Mouse (Mus musculus) forebrain, embryonic 13.5 days (tissue): Measurements from ENCODE around the gene Gpr55. TPM values are rescaled to one million over a fixed set of nuclear protein-coding genes. Genes with fewer than 3 reads are reported as not detected.
A peak's percentile ranks its signal among the peaks of the same experiment; 100 is the strongest.

Source experiments
- ATAC-seq: fragments of 200-750 bp; cut with Nextera tagmentation; 2 replicates; pipeline ENCODE4 v1.8.0; 2017
- H3K27ac ChIP-seq: fragments of 300-500 bp; sonication (generic); 2 replicates; pipeline ENCODE4 v1.5.1; 2015; ENCODE audit warnings: inconsistent platforms, mild to moderate bottlenecking, moderate library complexity
- H3K27me3 ChIP-seq: fragments of 300-500 bp; sonication (generic); 2 replicates; pipeline ENCODE4 v1.6.1; 2015; ENCODE audit warnings: mild to moderate bottlenecking, inconsistent platforms
- H3K36me3 ChIP-seq: fragments of 300-500 bp; sonication (generic); 2 replicates; pipeline ENCODE4 v1.6.1; 2015; ENCODE audit warnings: mild to moderate bottlenecking, inconsistent platforms; ENCODE audit not compliant: poor library complexity, severe bottlenecking
- H3K4me1 ChIP-seq: fragments of 300-500 bp; sonication (generic); 2 replicates; pipeline ENCODE4 v1.6.1; 2015; ENCODE audit warnings: inconsistent platforms
- H3K4me2 ChIP-seq: fragments of 300-500 bp; sonication (generic); 2 replicates; pipeline ENCODE4 v1.6.1; 2015; ENCODE audit warnings: inconsistent platforms, mild to moderate bottlenecking, moderate library complexity
- H3K4me3 ChIP-seq: fragments of 300-500 bp; sonication (generic); 2 replicates; pipeline ENCODE4 v1.5.1; 2015; ENCODE audit warnings: mild to moderate bottlenecking, inconsistent platforms
- H3K9ac ChIP-seq: fragments of 300-500 bp; sonication (generic); 2 replicates; pipeline ENCODE4 v1.6.1; 2015; ENCODE audit warnings: mild to moderate bottlenecking, inconsistent platforms
- H3K9me3 ChIP-seq: fragments of 300-500 bp; sonication (generic); replicated peaks from 2 replicates; pipeline ENCODE4 v1.6.1; 2016; ENCODE audit warnings: inconsistent platforms
- WGBS: fragments of 180-500 bp; shearing (Covaris S2); methylation state at CpG from one replicate; pipeline ENCODE4 v1.1.7; 2015; 5-methylcytosine and 5-hydroxymethylcytosine counted together
- polyA plus RNA-seq: library from polyadenylated mRNA; unstranded; fragments of >200 nt; fragmentation: Nextera tagmentation; extraction: Ambion mirVana; gene quantifications from 2 replicates; pipeline ENCODE4 v1.2.1, GENCODE M21; 2015

Gpr55 gene
- polyA plus RNA-seq, 1 experiment from 2014 or later = not detected

DNA sequence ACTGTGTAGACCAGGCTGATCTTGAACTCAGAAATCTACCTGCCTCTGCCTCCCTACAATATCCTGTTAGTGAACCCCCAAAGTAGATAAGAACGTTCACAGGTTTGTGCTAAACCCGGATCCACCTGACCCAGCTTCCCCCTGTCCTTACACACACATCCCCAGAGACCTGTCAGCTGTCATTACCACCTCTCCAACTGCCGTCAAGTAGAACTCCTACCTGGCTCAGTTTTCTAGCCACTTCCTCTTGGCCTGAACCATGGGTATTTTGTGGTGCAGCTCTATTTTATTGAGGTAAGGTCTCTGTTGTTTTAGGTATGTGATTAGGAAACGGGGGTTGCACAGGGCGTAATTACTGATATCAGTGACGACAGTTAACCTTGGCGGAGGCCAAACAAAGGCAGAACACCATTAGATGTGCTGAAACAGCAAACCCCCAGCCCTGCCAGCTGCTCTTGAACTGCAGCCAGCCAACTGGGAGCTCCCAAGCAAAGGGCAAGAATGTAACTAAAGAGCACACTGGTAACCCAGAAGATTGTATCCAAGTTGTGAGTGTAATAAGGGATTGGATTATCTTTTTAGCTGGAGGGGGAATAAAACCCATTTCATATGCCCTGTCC, 21.0 kb upstream of the Gpr55 start:
- no peaks in the 10 kb centered on the region for H3K27me3 ChIP-seq
- WGBS = 71% methylated on average over 7 of the region's 7 CpGs

DNA sequence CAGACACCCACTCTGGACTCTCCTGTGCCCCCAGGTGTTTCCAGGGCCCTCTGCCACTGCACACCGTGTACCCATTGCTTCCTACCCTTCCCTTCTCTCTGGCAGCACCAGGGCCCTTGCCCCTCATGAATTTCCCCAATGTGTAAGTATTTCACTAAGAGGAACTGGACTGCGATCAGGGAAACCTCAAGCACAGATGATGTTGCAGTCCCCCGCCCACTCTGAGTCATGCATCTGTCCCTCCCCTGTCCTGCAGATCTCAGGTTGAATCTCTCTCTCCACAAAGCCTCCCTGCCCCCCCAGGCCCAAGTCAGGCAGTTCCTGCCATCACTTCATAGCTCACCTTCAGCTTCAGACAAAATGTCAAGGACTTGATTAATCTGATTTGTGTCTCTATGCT, 16.9 kb upstream of the Gpr55 start:
- 90% methylated on average over 3 of the region's 3 CpGs for WGBS
- Histone ChIP-seq H3K36me3 (no peaks in the 10 kb centered on the region), H3K27me3 (no peaks in the 10 kb centered on the region), H3K4me2 (no peak overlapping the region), H3K9me3 (no peaks in the 10 kb centered on the region), H3K27ac (no peak overlapping the region), H3K4me3 (no peak overlapping the region), H3K4me1 (no peaks in the 10 kb centered on the region), H3K9ac (no peak overlapping the region)
- no peak for ATAC-seq

More for the DNA sequence above, 21.0 kb upstream of the Gpr55 start:
- Histone ChIP-seq H3K36me3 (no peaks in the 10 kb centered on the region), H3K9ac (no peak overlapping the region), H3K4me3 (no peak overlapping the region), H3K9me3 (no peaks in the 10 kb centered on the region), H3K27ac (no peak overlapping the region), H3K4me2 (no peak overlapping the region), H3K4me1 (no peaks in the 10 kb centered on the region)
- no peak for ATAC-seq

DNA sequence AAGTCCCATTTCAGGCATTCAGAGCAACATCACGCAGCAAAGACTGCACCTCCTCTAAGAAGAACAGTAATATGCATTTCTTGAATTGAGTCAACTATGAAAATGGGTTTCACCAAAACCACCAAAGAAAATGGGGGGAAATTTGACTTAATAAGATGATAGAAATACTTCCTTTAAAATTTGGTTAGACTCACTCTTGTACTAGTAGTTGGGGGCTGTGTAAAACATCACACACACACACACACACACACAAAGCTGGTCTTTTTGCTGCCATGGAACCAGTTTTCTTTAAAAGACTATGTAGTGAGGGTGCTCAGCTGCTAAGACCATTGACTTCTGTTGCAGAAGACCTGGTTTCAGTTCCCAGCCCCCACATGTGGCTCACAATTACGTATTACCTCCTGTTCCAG, 12.7 kb upstream of the Gpr55 start:
- no peaks in the 10 kb centered on the region for H3K36me3 ChIP-seq
- WGBS = 86% methylated on average over 2 of the region's 2 CpGs
- ATAC-seq = no peak

DNA sequence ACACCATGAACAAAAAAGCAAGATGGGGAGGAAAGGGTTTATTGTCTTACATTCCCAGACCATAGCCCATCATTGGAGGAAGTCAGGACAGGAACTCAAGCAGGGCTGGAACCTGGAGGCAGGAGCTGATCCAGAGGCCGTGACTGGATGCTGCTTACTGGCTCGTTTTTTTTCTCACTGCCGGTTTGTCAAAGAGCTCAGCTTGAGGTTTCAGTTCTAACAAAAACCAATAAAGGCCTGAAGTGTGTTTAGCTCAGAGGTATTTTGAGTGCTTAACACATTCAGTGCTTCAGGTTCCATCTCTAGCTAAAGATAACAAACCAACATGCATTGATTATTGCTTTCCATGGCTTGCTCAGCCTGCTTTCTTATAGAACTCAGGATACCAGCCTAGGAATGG, 11.5 kb upstream of the Gpr55 start:
- no peak overlapping the region for H3K4me2 ChIP-seq

More for the DNA sequence above, 12.7 kb upstream of the Gpr55 start:
- no peak overlapping the region for H3K4me2 ChIP-seq
- 0 out of 2 replicates have a peak, but pooled peaks cover 4% of the 10 kb centered on the region for H3K4me1 ChIP-seq
- H3K9me3 ChIP-seq = no peaks in the 10 kb centered on the region
- no peak overlapping the region for H3K27ac ChIP-seq
- no peaks in the 10 kb centered on the region for H3K27me3 ChIP-seq
- no peak overlapping the region for H3K9ac ChIP-seq
- H3K4me3 ChIP-seq = no peak overlapping the region

DNA sequence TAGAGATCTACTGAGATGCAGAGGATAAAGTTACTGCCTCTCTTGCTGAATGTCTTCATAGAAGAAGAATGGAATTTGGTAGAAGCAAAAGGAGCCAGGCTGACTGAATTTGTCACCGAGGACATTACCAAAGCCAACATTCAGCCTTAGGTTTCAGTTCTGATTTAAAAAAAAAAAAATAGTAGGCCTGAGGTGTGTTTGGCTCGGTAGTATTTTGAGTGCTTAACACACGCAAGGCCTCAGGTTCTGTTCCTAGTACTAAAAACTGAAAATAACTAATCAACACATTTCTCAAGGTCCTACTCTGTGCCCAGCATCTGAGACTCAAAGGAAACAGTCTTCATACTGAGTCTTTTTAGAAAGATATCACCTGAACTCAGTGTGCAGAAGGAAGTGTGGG, 10.3 kb upstream of the Gpr55 start:
- H3K9ac ChIP-seq = no peak overlapping the region
- 92% methylated on average over 3 of the region's 3 CpGs for WGBS
- H3K4me3 ChIP-seq = no peak overlapping the region
- H3K27ac ChIP-seq = no peak overlapping the region
- ATAC-seq = no peak
- 0 out of 2 replicates have a peak, but pooled peaks cover 4% of the 10 kb centered on the region for H3K4me1 ChIP-seq
- H3K27me3 ChIP-seq = no peaks in the 10 kb centered on the region
- no peaks in the 10 kb centered on the region for H3K9me3 ChIP-seq
- H3K36me3 ChIP-seq = no peaks in the 10 kb centered on the region
- no peak overlapping the region for H3K4me2 ChIP-seq

More for the DNA sequence above, 11.5 kb upstream of the Gpr55 start:
- no peak overlapping the region for H3K4me3 ChIP-seq
- H3K4me1 ChIP-seq = 0 out of 2 replicates have a peak, but pooled peaks cover 4% of the 10 kb centered on the region
- WGBS = 64% methylated on average over 3 of the region's 3 CpGs
- H3K27me3 ChIP-seq = no peaks in the 10 kb centered on the region
- H3K9me3 ChIP-seq = no peaks in the 10 kb centered on the region
- no peak overlapping the region for H3K9ac ChIP-seq
- no peak for ATAC-seq
- no peaks in the 10 kb centered on the region for H3K36me3 ChIP-seq
- H3K27ac ChIP-seq = no peak overlapping the region

DNA sequence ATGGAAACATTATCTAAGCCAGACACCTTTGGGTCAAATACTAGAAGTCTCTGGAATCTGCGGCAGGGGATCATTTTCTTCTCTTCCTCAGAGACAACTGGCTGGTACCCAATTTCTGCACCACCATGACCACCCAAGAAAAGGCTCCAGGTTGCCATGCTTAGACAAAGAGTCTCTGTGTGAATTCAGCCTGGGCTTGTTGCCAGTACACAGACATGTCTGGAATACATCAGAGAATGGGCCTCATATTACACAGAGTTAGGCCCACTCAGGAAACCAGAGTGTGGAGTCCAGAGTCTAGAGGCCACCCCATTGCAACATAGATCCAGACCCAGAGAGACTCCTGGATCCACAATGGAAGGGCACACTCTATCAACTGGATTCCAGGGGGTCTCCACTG, 8.7 kb upstream of the Gpr55 start:
- H3K4me1 ChIP-seq = 0 out of 2 replicates have a peak, but pooled peaks cover 4% of the 10 kb centered on the region
- no peaks in the 10 kb centered on the region for H3K36me3 ChIP-seq
- no peak overlapping the region for H3K4me3 ChIP-seq
- H3K27ac ChIP-seq = no peak overlapping the region
- no peaks in the 10 kb centered on the region for H3K27me3 ChIP-seq
- no peak overlapping the region for H3K9ac ChIP-seq
- no peaks in the 10 kb centered on the region for H3K9me3 ChIP-seq
- peak; percentile 62; the same call in 1 of the 2 replicates for ATAC-seq
- 61% methylated on average over 1 of the region's 1 CpGs for WGBS
- H3K4me2 ChIP-seq = no peak overlapping the region

DNA sequence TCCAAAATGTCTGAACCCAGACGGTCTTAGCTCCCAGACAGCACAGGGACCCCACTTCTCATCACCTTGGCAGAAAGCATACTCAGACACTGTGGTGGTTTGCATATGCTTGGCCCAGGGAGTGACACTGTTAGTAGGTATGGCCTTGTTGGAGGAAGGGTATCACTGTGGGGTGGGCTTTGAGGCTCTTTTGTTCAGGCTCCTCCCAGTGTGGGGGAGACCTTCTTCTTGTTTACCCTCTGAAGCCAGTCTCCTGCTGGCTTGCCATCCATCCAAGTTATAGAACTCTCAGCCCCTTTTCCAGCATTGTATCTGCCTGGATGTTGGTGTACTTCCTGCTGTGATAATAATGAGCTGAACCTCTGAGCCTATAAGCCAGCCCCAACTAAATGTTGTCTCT, 8.3 kb upstream of the Gpr55 start:
- Histone ChIP-seq H3K4me2 (no peak overlapping the region), H3K9ac (no peak overlapping the region), H3K27me3 (no peaks in the 10 kb centered on the region), H3K9me3 (no peaks in the 10 kb centered on the region), H3K27ac (no peak overlapping the region), H3K4me1 (0 out of 2 replicates have a peak, but pooled peaks cover 4% of the 10 kb centered on the region), H3K36me3 (no peaks in the 10 kb centered on the region), H3K4me3 (no peak overlapping the region)
- ATAC-seq = 0 out of 2 replicates have a peak, but pooled peaks have one; percentile 27
- WGBS = 81% methylated on average over 1 of the region's 1 CpGs

DNA sequence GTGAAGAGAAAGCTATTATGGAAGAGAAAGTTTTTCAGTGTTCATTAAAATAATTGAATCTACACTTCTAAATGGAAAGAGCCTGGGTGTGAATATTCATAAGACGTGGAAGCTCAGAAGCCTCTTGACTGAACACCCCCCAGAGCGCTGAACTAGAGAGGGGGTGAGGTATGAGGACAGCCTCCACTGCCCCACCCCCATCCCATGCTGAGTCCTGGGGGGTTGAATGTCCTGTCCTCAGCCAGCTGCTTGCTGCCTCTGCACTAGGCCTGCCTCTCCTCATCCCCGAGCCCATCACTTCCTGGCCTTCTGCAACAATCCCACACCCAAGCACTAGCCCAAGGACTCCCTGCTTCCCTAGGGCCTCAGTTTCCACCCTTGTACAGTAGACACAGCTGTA, 5.0 kb upstream of the Gpr55 start:
- Histone ChIP-seq H3K9me3 (no peaks in the 10 kb centered on the region), H3K27ac (no peak overlapping the region), H3K9ac (no peak overlapping the region), H3K4me3 (no peak overlapping the region), H3K4me1 (0 out of 2 replicates have a peak, but pooled peaks cover 4% of the 10 kb centered on the region), H3K27me3 (no peaks in the 10 kb centered on the region), H3K36me3 (no peaks in the 10 kb centered on the region), H3K4me2 (no peak overlapping the region)
- ATAC-seq = no peak
- WGBS = 68% methylated on average over 3 of the region's 3 CpGs

DNA sequence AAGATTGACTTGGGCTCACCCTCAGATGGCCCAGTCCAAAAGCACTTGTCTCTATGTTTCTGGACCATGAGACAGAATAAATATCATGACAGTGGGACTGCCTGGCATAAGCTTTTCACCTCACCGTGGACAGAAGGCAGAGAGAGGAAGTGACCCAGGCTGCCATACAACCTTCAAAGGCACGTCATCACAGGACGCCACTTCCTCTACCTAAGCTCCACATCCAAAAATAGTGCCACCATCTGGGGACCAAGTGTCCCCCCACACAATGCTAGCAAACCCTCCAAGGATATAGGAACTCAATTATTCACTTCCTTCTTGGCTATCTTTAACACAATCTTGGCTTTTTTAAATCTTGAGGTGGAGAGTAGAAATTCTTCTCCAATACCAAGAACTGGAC, 1.3 kb upstream of the Gpr55 start:
- no peaks in the 10 kb centered on the region for H3K4me1 ChIP-seq
- H3K36me3 ChIP-seq = no peaks in the 10 kb centered on the region
- WGBS = 90% methylated on average over 3 of the region's 3 CpGs
- no peak overlapping the region for H3K9ac ChIP-seq
- H3K4me2 ChIP-seq = no peak overlapping the region
- H3K27ac ChIP-seq = no peak overlapping the region
- H3K27me3 ChIP-seq = no peaks in the 10 kb centered on the region
- no peak for ATAC-seq
- no peaks in the 10 kb centered on the region for H3K9me3 ChIP-seq
- H3K4me3 ChIP-seq = no peak overlapping the region

DNA sequence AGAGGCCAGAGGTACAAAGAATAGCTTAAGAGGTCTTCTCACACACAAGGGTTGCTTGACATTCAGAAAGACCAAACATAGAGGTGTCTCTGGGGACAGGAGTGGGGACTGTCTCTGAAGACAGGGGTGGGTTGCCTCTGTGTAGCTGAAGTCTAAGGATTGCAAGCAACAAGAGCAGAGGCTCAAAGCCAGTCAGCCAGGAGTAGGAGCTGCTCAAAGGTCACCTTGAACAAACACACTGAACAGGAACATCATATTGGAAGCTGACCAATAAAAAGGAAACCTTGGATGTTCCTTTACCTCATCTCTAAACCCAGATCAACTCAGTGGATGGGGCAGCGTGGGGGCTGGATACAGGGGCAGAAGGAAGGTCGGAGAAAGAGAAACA, 924 bp downstream of the Gpr55 start:
- Histone ChIP-seq H3K36me3 (no peaks in the 10 kb centered on the region), H3K9ac (no peak overlapping the region), H3K9me3 (no peaks in the 10 kb centered on the region), H3K27me3 (no peaks in the 10 kb centered on the region), H3K4me2 (no peak overlapping the region), H3K27ac (no peak overlapping the region), H3K4me3 (no peak overlapping the region), H3K4me1 (no peaks in the 10 kb centered on the region)
- WGBS = 82% methylated on average over 2 of the region's 2 CpGs
- no peak for ATAC-seq

DNA sequence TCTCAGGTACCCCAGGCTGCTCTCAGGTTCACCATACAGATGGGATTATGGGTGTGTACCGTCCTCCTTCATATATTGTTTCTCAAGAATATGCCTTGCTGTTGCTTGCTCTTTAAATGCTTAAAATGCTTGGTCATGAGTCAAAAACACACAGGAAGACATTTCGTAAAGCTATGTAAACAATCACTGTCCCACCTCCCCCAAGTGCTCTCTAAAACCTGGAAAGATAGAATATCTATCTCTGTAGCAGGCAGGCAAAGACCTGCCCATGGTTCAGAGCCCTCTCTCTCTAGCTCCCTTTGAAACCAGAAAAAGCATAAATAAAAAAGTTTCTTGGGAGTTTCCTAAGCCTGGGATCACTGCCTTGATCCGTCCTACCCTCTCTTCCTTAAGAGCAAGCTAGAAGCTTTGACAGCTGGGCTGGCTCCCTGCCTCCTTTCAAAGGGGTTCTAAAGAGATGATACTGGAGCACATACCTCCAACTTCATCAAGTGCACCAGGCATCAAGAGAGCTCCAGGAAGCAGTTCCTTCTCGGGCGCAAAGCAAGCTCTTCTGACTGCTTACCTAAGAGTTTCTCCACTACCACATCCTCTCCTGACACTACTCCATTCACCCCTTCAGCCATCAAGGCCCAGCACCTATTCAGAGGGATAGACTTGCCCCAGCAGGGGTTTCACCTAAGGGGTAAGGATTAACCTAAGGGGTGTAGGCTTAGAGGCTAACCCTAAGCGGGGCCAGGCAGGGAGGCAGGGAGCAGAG, 1.5 kb downstream of the Gpr55 start:
- Histone ChIP-seq H3K36me3 (no peaks in the 10 kb centered on the region), H3K27me3 (no peaks in the 10 kb centered on the region), H3K27ac (no peak overlapping the region), H3K4me1 (no peaks in the 10 kb centered on the region), H3K4me3 (no peak overlapping the region), H3K9ac (no peak overlapping the region), H3K4me2 (no peak overlapping the region), H3K9me3 (no peaks in the 10 kb centered on the region)
- ATAC-seq = no peak
- 65% methylated on average over 6 of the region's 6 CpGs for WGBS

DNA sequence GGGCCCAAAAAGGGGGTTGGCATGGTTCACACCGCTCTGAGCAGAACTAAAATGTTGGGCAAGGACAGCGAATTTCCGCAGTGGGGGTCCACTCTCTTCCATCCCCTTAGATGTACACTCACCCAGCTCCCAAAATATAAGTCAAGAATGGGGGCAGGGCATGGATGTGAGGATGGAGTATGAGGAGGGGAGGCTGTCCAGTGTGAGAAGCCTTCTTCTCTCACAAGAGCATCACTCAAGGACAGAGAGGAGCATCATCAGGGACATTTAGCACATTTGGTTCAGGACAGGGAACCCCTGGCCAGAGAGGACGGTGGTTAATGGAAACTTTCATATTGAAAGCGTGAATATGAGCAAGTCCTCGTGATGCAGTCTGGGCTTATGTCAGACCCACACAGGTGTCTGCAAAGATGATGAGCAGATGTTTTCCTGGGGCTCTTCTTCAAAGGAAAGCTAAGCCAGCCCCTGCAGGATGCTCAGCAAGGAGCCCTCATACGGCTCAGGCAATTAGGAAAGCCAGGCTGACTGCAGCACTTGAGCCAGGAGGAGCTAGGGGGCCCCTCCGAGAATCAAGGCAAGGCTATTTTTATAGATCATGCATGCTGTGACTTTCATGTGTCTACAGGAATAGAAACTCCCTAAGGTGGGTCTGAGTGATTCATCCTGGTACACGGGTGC, 2.7 kb downstream of the Gpr55 start:
- no peak for ATAC-seq
- Histone ChIP-seq H3K9ac (no peak overlapping the region), H3K9me3 (no peaks in the 10 kb centered on the region), H3K4me1 (no peaks in the 10 kb centered on the region), H3K27me3 (no peaks in the 10 kb centered on the region), H3K36me3 (no peaks in the 10 kb centered on the region), H3K4me3 (no peak overlapping the region), H3K27ac (no peak overlapping the region), H3K4me2 (no peak overlapping the region)
- WGBS = 49% methylated on average over 9 of the region's 9 CpGs
